Mouse (Mus musculus) layer of hippocampus, postnatal 25 days (tissue): ENCODE results near the gene Rxfp3. TPM values are rescaled to one million over a fixed set of nuclear protein-coding genes. Genes with fewer than 3 reads are reported as not detected.

Experiments
- DNase-seq, 2 experiments: peaks; one replicate each; pipeline ENCODE4 v3.0.0; 2022; ENCODE audit warnings: mixed read lengths in 2 of 2, low spot score in 1 of 2; ENCODE audit errors: extremely low spot score in 1 of 2
- total RNA-seq, 2 experiments: library from RNA; stranded (reverse); gene quantifications; 2 replicates each; pipeline ENCODE4 v1.2.3; 2021

Rxfp3 gene
- total RNA-seq, result 1 to 10 TPM; 5.0 to 6.0 TPM

- DNase-seq, result peak in 1 of 2 experiments; percentile 5
Measured at GRCm38 (mm10) chr15:11037711-11038110, at the start of gene Rxfp3. Rxfp3 (minus strand) TSS chr15:11037991.

- DNase-seq, result no peak
Measured at GRCm38 (mm10) chr15:11084993-11085365, 47.2 kb upstream of the Rxfp3 start.

- DNase-seq, result no peak
Measured at GRCm38 (mm10) chr15:11084241-11084992, 46.6 kb upstream of the Rxfp3 start.

- no peak for DNase-seq
Measured at GRCm38 (mm10) chr15:11083678-11084077, 45.9 kb upstream of the Rxfp3 start.

DNA sequence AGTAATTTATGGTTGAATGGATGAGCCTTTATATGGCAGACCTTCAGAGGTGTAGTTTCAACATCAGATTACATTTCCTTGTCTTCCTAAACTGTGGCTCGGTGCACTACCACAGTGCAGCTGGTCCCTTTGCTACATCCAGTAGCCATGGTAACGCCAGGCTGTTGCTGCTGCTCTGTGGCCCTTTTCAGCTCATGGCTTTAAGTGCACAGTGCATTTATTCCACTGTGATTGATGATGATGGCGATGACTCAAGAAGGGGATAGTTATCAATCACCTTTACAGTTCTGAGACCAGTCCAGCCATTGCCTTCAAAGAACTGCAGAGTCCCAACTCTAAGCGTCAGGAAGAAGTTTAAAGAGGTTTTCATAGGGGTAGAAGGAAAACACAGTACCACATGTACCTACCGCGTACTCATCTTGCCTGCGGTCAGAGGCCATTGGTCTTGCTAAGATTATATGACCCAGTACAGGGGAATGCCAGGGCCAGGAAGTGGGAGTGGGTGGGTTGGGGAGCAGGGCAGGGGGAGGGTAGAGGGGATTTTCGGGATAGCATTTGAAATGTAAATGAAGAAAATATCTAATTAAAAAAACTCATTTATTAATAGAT lies 45.3 kb upstream of the Rxfp3 start:
- no peak for DNase-seq

- DNase-seq, result no peak
Measured at GRCm38 (mm10) chr15:11075726-11076361, 38.1 kb upstream of the Rxfp3 start.

- DNase-seq, result no peak
Measured at GRCm38 (mm10) chr15:11067891-11068290, 30.1 kb upstream of the Rxfp3 start.

GRCm38 (mm10) chr15:11066299-11066698 lies 28.5 kb upstream of the Rxfp3 start:
- no peak for DNase-seq

- no peak for DNase-seq
Measured at GRCm38 (mm10) chr15:11065528-11066171, 27.9 kb upstream of the Rxfp3 start.

- no peak for DNase-seq
Measured at GRCm38 (mm10) chr15:11064558-11065411, 27.0 kb upstream of the Rxfp3 start, which contains the start of gene Adamts12. Adamts12 (plus strand) TSS chr15:11064790.

DNA sequence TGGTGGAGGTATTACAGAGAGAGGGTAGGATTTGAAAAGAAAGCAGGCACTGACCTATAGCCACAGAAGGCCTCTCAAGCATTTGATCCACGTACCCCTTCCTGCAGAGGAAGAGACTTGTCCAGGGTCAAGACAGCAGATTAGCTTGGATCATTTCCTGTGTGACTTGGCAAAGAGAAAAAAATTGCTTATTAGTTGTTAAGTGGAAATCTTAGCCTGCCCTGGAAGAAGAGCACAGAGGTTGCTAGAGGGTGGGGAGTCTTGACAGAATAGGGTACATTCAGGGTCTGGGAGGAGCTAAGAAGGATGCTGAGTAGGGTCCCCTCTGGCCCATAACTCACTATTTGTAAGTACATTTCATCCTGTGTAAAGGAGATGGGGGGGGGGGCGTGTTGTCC lies 26.4 kb upstream of the Rxfp3 start:
- no peak for DNase-seq

DNA sequence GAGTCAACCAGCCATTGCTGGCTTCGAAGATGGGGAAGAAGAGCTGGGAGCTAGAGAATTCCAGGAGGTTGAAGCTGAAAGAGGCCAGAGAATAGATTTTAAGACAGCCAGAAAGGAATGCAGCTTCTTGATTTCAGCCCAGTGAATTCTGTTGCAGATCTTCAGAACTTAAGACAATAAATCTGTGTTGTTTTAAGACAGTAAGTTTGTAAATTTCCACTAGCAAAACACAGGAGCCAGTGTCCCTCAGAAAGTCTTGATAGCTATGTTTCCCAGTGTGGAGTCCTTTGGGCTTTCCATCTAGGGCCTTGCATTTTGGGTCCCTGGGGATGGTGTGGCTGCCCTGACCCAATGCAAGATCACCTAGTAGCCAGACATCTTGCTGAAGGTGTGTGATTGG lies 25.1 kb upstream of the Rxfp3 start:
- DNase-seq, result no peak

- no peak for DNase-seq
Measured at GRCm38 (mm10) chr15:11054440-11055080, 16.8 kb upstream of the Rxfp3 start.

DNA sequence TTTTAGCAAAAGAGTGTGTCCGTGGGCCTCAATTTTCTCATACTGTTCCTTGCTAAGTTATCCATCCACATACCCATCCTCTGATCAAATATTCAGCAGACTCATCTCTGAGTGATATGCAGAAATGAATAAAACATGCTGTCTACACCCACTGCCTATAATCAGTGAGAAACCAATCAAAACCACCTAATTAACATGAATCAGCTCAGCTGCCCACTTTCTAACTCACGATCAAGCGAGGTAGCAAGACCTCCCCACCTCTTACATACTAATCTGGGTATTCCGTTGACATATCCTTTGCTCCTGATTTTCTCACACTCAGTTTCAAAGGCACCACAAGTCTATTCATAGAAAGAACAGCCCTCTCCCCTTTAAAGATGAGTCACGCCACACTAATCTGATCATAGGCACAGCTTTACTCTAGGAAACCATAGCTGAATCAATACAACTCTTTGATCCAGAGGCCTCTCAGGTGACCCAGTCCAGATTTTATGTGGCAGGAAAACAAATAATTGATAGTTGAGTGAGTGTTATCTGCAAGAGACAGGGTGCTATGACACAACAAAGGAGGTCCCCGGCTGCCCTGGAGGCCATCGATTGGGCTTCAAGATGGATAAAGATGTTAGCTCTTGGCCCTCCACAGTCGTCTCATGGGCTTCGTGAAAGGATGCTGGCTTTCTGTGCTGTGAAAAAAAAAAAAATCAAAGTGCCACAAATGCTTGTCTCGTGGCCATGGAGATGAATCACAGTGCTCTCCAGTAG lies 16.1 kb upstream of the Rxfp3 start:
- DNase-seq, result no peak

DNA sequence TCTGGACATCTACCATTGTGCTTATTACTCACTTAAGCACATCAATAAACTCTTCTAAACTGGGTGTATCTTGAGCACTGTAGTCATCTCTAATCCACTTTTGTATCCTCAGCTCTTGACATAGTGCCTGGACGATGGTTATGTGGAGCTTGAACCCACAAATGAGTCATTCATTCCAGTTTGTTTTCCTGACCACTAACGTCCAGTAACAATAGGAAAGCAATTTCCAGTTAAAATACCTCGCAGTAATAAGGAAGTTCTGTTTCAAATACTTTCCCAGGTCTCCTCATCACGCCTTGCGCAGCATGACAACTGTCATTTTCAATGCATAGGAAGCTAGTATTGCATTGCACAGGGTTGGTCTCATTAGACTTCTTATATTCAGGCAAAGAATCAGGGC lies 5.0 kb upstream of the Rxfp3 start:
- no peak for DNase-seq

DNA sequence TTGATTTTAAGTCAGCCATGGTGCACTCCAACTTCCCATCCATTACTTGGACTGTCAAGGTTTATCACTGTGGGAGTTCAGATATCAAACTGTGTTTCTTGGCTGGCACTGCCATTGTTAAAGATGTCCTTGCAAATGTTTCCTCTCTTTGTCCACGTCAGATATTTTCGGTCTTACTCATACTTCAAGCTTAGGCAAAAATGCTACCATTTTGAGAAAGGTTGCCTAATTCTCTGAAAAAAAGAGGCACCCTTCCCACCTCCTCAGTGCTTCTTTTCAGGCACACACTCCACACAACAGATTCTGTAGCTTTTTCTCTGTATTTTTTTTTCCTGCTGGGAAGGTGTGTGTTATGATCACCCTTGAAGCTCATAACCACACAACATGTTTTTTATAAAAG lies 3.4 kb upstream of the Rxfp3 start:
- DNase-seq, result no peak

DNA sequence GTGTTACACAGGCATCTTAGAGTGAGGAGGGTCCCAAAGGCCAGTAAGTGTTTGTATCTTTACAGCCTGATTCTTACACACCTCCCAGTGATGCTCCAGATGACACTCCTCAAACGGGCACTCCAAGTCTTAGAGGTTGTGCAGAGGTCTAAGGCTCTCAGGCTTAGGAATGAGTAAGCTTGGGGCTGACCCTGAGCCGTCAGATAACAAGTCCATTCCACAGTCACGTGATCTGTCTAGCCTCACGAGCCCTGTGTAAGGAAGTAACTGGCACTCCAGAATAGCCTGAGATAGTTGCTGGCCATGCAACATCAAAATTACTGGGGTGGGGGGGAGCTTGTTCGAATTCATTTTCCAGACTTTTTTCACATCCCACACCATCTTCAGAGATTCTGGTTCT lies 2.3 kb upstream of the Rxfp3 start:
- DNase-seq, result no peak

- peak; percentile 23 to 61 for DNase-seq
Measured at GRCm38 (mm10) chr15:11038476-11038875, 685 bp upstream of the Rxfp3 start.

DNA sequence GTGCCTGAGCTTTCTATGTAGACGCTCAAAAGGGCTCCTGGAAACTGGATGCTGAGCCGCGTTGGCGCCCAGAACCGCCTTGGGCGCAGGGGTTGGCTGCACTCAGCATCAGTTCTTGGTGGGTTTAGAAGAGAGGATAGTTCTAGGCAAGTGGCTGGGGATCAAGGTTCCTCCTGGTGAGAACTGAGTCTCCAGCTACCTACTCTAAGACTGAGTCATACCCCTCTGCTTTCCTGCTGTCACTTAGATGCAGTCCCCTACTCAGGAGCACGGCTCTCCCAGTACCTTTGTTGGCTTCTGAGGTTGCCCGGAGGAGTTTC lies 455 bp downstream of the Rxfp3 start:
- DNase-seq, result peak in 1 of 2 experiments; percentile 16
